Mouse (Mus musculus) megakaryocyte, embryonic 14.5 days (primary cell): ENCODE results near the gene Hsd11b1. TPM values are rescaled to one million over a fixed set of nuclear protein-coding genes. Genes with fewer than 3 reads are reported as not detected.

Experiments used
- H3K27me3 ChIP-seq: replicated peaks from 2 replicates; pipeline ENCODE3; 2012; ENCODE audit warnings: inconsistent platforms
- H3K36me3 ChIP-seq: replicated peaks from 2 replicates; pipeline ENCODE3; 2012; ENCODE audit warnings: low read length, inconsistent platforms, mixed read lengths
- H3K4me1 ChIP-seq: 2 replicates; pipeline ENCODE4 v1.6.1; 2012; ENCODE audit warnings: inconsistent platforms
- H3K4me3 ChIP-seq: replicated peaks from 2 replicates; pipeline ENCODE3; 2012; ENCODE audit warnings: moderate library complexity, mild to moderate bottlenecking, inconsistent platforms
- H3K9me3 ChIP-seq: 2 replicates; pipeline ENCODE4 v1.6.1; 2012; ENCODE audit warnings: inconsistent platforms
- FLI1 ChIP-seq: IDR thresholded peaks from 2 replicates; pipeline ENCODE4 v1.6.1; 2012; ENCODE audit warnings: low read length, inconsistent platforms, mixed read lengths
- GATA1 ChIP-seq: IDR thresholded peaks from 3 replicates; pipeline ENCODE4 v1.6.1; 2012; ENCODE audit warnings: mixed read lengths, low read length, inconsistent platforms, borderline replicate concordance
- polyA plus RNA-seq: library from polyadenylated mRNA; stranded (reverse); fragments of >175 nt; gene quantifications from 2 replicates; pipeline ENCODE4 v1.2.3, GENCODE M21; 2012; ENCODE audit warnings: low replicate concordance; ENCODE audit not compliant: insufficient read depth

Gene Hsd11b1
- polyA plus RNA-seq, 1 experiment = 0.27 TPM

DNA sequence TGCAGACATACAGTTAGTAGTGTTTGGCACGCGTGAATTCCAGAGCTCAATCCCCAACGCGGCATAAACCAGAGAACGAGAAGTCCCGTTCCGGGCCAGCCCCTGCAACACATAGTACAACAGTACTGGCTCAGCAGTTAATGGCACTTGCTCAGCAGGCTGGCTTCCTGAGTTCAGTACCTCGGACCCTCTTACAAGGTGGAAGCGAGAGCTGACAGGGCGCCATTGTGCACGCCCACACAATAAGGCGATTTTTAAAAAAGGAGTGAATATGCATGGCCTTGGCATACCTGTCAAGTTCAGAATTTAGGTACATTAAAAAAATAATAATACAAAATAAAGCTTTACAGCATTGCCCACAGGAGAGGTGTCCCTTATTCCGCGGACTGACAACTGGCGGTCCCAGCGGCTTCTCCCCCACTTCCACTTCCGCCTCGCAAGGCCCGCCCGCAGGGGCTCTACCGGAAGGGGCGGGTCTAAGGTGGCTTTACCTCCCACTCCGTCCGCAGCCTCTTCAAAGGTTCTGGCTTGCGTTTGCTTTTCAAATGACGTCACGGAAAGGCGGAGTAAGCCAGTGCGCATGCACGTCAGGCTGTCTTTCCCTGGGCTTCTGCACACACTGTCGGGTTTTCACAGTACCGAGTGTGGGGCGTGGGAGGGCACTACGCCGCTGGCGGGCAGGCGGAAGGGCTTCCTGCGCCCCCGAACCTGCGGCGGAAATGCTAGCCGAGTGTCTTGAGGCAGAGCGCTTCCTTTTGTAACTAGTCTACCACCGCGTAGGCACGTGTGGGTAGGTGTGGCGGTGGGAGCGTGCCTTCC is 90.7 kb downstream of the Hsd11b1 start:
- peaks cover 64% of the 10 kb centered on the region for H3K4me1 ChIP-seq
- H3K27me3 ChIP-seq = peaks cover 2% of the 10 kb centered on the region
- TF ChIP-seq FLI1 (peak; percentile 27; the same call in 1 of the 2 replicates), GATA1 (no peak)
- H3K36me3 ChIP-seq = peaks cover 22% of the 10 kb centered on the region
- H3K4me3 ChIP-seq = peak overlapping the region; percentile 97
- H3K9me3 ChIP-seq = no peaks in the 10 kb centered on the region

Other genes starting within 250 kb of the Hsd11b1 start
- gene Syt14, start 228.3 kb downstream of the Hsd11b1 start, polyA plus RNA-seq = 0.21 TPM in 1 of 2 replicates, not detected in the other
- gene Diexf, start 133.8 kb downstream of the Hsd11b1 start, polyA plus RNA-seq = 0.84 TPM in 1 of 2 replicates, not detected in the other
- not detected in 2 replicates for gene Irf6, start 111.0 kb downstream of the Hsd11b1 start, polyA plus RNA-seq
- gene A130010J15Rik, start 96.0 kb downstream of the Hsd11b1 start, polyA plus RNA-seq = 1.0 and 1.5 TPM in 2 replicates
- 7.6 and 33.7 TPM in 2 replicates for gene Traf3ip3, start 62.4 kb downstream of the Hsd11b1 start, polyA plus RNA-seq
- 0.31 TPM in 1 of 2 replicates, not detected in the other for gene Lamb3, start 56.4 kb downstream of the Hsd11b1 start, polyA plus RNA-seq
- gene G0s2, start 9.1 kb upstream of the Hsd11b1 start, polyA plus RNA-seq = 1.5 TPM in 1 of 2 replicates, not detected in the other
- gene Camk1g, start 106.2 kb upstream of the Hsd11b1 start, polyA plus RNA-seq = 0.09 TPM in 1 of 2 replicates, not detected in the other